Mouse (Mus musculus) frontal cortex, adult 2 months (tissue): ENCODE measurements around the gene Wdr35. TPM values are rescaled to one million over a fixed set of nuclear protein-coding genes. Genes with fewer than 3 reads are reported as not detected.
"Not testable (repeated sequence)": the region's sequence is repeated elsewhere in the genome, so short reads cannot be mapped to it uniquely, and the experiment has no call there.

Experiments used
- DNase-seq, 2 experiments: peaks; one replicate each; pipeline ENCODE4 v3.0.0; 2022; ENCODE audit warnings: low spot score in 1 of 2; ENCODE audit errors: extremely low spot score in 1 of 2
- polyA plus RNA-seq: library from polyadenylated mRNA; depleted of rRNA; stranded (reverse); fragments of >200 nt; gene quantifications from 2 replicates; pipeline ENCODE4 v1.2.3, GENCODE M21; 2012; rRNA removed

The Wdr35 gene
- polyA plus RNA-seq: 19.1 and 23.5 TPM in 2 replicates

DNA sequence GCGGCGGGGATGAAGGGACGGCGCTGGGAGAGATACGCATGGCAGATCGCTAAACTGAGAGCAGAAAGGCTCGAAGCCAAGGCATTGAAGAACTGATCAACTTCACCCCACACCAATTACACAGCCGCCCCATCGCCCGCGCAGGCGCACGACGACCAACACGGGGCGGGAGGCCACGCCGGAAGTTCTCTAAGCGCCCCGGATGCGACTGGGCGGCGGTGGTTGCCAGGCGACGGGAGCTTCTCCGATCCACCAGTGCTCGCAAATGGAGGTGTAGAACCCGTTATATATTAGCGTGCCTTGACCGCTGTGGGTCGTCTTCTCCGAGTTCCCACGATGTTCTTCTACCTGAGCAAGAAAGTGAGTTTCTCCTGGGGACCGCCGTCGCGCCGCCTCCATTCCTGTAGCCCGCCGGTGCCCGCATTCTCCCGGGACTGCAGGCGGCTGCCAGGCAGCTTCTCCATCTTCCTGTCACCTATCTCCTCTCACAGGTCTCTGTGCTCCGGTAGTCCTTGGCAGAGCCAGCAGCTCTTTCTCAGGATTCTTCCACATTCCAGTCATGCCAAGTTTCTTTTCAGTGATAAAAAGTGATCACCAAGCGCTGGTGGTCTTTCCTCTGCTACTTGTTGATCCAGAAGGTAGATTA is at the start of gene Wdr35:
Gene Wdr35, plus strand, starts transcription at position 73 of the 646 bp plus-strand sequence.
- peak; percentile 81 to 94 for DNase-seq

DNA sequence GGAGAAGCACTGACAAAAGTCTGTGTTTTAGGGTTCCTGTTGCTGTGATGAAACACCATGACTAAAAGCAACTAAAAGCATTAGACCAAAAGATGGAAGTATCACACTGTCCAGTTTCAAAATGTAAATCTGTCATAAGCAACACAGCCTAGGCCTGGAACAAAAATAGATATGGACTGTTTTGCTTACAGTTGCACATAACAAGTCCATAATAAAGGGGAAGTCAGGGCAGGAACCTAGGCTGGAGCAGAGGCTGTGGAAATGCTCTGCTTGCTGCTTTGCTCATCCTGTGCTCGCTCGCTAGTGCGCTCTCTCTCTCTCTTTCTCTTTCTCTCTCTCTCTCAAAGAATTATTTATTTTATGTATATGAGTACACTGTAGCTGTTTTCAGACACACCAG is 46.0 kb upstream of the Wdr35 start:
- no peak for DNase-seq

DNA sequence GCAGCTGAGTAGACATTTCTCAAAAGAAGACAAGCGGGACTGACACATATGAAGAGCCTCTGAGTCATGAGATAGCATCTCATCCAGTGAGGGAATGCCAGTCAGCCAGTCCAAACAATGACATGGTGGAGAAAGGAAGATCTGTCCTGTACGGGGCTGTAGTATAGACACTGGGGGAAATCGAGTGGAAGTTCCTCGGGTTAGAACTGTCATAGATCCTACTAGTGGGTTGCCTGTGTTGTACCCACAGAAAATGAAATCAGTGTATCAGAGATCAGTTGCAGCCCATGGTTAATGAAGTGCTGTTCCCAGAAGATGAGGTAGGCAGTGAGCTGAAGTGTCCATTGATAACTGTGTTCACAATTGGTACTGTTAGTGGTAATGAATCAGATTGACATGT is 44.9 kb upstream of the Wdr35 start:
- no peak for DNase-seq

DNA sequence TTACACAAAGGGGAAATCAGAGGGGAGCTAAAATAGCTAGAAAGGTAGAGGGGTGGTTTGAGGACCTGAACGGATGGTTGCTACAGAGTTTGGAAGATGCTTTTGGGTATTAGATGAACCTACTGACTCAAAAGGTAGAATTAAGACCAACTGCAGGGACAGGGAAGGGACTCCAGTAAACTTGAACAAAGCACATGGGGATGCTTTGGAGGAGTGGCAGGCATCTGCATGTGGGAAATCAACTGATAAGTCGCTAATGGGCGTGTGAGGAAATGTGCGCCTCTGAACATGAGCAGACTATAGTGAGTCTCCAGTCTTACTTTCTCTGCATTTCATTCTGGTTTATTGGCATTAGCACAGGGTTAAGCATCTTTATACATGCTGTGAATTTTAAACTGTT is 42.6 kb upstream of the Wdr35 start:
- no peak for DNase-seq

DNA sequence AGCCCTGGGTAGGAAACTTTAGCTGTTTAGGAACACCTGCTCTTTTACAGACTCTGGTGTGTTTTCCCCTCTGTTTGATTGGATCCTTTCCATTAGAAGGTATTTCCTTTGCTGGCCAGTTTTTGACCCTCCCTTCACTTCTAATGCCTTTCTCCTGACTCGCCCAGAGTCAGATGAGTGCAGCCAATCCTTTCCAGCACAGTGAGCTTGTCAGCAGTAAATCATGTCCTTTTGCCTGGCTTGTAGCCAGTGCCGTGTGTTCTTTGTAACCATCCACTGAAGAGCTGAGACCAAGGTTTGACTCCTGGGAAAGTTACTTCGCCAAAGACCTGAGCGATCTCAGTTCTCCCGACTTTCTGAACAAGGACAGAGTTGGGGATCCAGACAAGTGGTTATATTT is 38.3 kb upstream of the Wdr35 start:
- DNase-seq: no peak

DNA sequence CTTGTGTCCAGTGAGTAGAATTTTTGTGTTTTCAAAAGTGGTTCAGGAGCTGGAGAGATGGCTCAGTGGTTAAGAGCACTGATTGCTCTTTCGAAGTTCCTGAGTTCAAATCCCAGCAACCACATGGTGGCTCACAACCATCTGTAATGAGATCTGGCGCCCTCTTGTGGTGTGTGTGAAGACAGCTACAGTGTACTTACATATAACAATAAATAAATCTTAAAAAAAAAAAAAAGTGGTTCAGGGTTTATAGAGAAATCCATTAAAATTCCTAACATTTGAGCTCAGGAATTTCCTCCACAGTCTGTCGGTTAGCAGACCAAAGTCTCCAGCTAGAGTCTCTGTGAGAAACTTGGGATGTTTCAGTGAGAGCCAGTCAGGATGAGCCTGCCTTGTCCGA is 37.5 kb upstream of the Wdr35 start:
- DNase-seq: not testable (repeated sequence)

DNA sequence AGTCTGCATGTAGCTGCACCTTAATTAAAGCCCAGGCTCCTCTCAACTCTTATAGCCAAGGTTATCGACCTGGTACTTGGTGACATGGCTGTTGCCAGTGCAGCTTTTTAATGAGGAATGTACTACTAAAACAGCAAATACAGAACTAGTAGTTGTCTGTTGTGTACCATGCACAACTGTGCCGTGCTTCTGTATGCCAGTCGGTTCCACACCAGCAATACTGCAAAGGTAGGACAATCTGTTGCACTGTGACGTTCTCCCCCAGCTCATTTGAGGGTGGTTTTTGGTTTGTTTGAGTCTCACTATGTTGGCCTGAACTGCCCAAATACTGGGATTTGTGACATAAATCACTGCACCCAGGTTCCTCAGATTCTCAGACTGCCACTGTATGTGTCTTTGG is 34.2 kb upstream of the Wdr35 start:
- no peak for DNase-seq

DNA sequence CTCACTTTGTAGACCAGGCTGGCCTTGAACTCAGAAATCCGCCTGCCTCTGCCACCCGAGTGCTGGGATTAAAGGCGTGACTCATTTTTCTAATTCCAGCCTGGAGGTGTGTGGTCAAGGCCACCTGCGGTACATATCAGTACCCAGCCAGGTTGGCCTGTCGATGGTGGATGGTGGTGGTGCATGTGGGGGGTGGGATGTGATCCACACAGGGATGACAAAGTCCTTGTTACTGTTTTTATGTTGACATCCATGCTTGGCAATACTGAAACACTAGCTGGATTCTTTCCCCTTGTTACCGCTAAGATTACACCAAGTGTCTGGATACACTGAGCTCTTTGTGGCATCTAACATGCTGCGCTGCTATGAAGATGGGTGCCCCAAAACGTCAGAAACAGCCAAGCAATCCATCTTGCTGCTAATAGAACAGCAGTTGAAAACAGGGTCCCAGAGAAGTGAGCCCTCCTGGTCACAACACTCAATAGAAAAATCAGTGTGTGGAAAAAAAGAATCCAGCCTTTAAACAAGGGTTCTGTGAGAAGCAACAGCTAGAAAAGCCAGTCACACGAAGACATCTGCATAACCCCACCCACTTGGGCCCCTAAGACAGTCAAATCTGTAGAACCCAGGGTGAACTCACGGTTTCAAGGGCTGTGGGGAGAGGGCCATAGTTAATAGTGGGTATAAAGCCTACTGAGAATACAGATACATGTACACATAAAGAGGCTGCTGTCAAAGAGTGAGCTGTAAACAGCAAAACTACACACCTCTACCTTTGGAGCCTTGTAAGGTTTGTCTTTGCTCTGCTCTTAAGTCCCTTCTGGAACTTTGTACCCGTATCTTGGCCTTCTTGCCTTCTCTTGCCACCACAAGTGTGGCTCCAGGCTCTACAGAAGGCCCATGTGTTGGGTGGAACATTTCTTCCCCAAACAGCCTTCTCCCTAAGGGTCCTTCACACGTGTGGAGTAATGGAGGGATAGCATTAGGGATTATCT is 33.4 kb upstream of the Wdr35 start:
- no peak for DNase-seq

DNA sequence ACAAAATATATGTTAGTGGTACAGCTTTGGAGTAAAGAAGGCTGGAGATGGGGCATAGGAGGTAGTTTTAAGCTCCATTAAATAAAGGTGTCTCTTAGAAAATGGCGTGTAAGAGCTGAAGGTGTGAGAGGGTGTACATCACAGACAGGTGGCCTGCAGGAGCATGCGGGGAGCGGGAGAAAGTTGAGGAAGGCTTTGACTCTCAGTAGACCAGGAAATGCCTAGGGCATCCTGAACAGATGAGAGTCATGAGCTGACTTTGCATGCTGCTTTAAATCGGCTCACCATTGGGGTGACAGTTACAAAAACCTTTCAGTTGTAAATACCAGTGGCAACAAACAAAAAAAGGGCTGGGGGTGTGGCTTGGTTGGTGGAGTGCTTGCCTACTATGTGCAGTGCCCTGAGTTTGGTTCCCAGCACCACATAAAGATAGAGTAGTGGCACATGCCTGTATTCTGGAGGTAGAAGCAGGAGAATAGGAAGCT is 32.5 kb upstream of the Wdr35 start:
- no peak for DNase-seq

DNA sequence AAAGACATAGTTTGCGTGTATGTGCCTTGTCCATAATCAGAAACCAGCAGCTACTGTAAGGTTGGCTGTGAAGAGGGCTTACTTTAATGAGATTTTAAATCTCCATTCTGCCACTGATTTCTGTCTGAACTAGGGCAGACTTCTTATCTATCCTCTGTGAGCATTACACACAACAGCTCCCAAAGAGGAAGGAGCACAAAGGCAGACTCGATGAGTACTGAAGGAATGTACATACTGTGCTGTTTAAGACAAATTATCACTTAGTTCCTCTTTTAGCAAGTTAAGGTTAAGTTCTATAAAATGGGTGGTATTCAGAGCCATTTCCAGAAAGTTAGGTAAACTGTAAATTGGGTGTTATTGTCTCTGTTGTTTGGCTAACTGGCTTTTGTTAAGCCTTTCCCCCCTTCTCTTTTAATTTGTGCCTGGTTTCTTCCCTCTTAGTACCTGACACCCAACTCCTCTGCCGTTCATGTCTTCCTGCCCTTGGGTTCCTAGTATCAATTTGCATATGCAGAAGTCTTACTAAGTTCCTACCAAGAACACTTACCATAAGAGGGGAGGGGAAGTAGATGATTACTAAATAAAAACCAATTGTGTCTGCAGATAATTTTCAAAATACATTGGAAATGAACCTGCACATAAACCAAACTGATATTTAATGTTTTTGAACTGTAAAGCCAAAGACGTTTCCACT is 31.8 kb upstream of the Wdr35 start:
- DNase-seq: no peak

DNA sequence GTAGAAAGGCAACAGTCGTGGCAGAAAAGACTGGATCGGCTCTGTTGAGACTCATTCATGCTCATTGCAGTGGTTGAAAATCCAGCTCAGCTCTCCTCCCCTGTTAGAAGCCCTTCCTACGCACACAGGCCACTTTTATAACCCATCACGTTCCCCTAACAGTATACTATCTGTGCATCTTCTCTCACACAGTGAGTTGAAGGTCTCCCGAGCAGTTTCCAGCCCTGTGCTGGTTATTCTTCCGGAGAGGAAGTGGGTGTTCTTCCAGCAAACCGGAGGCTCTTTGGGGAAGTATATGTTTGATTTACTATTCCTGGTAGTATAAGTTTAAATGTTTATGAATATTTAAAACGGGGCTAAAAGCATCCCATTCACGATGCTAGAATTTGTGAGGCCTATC is 26.5 kb upstream of the Wdr35 start:
- DNase-seq: no peak

DNA sequence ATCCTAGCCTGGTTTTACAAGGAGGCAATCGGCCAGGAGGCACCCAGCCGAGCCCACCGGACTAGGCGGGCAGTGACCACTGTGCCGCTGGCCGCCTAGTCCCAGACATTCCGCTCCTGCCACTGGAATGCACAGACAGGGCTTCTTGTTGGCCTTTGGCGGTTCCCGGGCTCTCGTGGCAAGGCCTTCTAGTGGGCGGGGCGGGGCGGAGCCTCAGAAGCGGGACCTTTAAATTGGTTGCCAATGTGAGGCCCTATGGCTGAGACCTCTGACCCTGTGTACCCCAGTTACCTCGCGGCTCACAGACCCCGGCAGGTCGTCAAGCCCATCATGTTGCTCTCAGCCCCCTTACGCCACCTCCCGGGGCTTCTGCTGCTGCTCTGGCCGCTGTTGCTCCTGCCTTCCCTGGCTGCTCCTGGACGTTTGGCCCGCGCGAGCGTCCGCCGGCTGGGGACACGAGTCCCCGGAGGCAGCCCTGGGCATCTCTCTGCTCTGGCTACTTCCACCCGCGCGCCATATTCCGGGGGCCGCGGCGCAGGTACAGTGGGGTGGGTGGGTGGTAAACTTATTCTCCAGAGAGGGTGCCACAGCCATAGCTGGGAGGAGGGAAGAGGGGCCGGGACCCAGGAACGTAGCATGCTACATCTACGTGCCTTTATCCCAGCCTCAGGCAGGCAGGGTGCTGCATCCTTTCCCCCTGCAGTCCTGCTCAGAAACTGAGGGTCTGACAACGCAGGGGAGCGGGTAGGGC is 25.8 kb upstream of the Wdr35 start, which contains the start of gene Matn3:
Gene Matn3, plus strand, starts transcription at position 216 of the 751 bp plus-strand sequence.
- no peak for DNase-seq

DNA sequence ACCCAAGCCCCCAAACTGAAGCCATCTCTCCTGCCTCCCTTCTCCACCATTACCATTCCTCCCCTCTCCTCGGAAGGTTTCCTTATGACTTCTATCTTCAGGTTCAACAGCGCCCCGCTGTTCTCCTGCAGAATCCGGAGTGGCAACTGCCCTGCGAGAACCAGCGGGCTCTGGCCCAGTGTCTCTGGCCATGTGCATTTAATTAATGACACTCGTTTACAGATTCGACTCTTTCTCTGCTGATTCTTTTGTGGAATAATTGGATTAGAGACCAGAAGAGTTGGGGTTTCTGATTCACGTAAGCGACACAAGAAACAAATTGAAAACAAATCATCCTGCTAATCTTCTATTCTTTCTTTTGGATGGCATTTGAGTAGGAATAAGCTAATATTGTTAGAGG is 20.6 kb upstream of the Wdr35 start:
- no peak for DNase-seq

DNA sequence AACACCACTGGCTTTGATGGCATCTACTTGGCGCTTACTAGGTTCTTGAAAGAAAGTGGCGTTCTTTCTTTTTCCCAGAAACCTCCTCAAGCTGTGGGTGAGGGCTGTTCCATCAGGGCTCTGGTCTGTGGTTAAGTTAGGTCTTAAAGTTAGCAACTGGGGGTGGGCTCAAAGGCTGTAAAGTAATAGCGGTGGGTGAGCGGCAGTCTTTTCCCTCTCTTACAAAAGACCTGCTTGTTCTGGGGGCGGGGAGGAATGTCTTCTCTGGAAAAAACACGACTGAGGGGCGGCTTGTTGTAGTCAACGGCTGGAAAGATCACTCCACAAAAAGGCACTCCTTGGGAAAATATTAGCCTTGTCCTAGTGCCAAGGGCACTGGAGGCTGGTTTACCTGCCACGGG is 19.5 kb upstream of the Wdr35 start:
- no peak for DNase-seq

DNA sequence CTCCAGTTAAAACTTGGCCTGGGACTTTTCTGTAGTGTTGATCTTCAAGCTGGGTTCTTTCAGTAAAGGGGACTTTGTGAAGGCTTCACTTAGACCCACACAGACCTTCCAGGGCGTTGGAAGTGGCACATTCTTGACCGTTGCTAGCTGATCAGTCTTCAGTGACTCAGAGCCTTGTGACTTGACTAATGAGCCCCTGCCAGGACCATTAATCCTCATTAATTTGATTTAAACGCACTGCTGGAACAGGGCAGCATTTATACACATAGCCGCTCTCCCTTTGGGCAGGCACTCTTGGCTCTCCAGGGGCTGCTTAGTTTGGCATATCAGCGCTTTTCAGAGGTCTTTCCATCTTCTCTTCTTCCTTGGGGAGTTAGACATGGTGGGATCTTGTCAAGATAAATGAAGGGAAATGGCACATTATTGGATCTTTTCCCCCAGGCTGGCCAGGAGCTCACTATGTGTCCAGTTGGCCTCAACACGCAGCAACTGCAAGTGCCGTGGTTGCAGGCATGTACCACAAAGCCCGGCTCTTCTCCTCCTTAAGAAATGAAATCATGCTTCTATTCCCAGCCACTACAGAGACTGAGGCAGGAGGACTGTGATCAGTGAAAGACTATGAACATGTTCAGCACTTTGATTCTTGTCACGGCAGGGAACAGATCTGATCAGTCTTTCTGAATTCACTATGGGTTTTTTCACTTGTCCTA is 11.9 kb upstream of the Wdr35 start:
- DNase-seq: no peak

DNA sequence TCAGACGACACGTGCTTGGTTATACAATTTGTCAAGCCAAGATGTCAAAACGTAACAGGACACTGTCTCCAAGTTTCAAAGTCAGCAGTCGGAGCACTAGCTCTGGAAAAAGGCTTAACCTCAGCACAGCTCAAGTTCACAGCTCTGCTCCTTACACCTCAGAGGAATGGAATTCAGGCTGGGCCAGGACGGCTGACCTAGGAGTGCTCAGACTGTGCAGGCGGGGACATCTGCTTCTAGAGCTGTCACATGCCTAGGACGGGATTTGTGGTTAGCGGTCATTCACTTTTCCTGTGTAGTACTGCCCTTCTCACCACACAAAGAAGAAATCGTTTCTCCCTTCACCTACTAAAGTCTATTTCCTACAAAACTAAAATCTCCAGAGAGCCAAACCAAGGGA is 3.9 kb upstream of the Wdr35 start:
- no peak for DNase-seq

DNA sequence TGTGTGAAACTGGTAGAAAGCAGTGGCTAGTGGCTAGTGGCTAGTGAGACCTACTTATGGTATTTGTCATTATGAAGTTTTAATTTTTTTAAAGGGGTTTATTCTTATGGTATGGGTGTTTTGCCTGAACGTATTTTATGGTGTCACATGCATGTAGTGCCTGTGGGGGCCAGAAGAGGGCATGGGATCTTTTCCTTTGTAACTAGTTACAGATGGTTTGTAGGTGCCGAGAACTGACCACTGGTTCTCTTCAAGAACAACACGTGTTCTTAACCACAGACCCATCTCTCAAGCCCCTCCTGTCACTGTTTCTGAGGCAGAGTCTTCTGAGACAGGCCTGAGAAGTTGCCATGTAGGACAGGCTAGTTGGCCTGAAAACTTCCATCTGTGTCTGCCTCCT is 1.4 kb downstream of the Wdr35 start:
- DNase-seq: no peak

DNA sequence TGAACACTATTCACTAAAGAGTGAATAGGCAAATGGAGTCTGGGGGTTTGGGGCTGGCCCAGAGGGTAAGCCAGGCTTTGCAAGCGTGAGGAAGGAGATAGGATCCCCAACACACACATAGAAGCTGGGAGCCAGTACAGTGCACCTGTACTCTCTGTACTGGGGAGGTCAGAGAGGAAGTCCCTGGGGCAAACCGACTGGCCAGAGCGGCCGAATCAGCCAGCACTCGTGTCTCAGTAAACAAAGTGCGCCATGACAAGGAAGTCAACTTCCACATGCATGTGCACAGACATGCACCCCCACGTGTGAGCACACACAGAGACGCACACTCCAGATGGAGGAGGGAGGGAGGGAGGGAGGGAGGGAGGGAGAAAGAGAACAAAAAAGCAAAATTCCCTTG is 19.5 kb downstream of the Wdr35 start:
- no peak for DNase-seq

DNA sequence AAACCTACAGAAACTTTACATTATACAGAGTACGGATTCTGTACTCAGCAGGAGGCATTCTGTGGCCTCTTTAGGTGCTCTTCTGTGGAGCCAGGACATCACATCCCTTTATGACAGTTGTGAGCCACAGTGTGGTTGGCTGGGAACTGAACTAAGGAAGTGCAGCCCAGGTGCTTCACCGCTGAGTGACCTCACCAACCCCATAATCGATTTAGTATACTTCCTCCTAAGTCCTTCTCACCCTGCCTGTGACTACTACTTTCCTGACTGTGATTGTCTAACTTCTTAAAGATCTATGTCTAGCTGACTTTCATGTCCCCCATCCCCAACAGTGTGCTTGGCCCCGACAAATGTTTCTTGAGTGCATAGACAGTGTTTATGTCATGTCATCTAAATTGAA is 24.6 kb downstream of the Wdr35 start:
- no peak for DNase-seq
